Mouse (Mus musculus): ENCODE data around the gene Selenoh.

DNA sequence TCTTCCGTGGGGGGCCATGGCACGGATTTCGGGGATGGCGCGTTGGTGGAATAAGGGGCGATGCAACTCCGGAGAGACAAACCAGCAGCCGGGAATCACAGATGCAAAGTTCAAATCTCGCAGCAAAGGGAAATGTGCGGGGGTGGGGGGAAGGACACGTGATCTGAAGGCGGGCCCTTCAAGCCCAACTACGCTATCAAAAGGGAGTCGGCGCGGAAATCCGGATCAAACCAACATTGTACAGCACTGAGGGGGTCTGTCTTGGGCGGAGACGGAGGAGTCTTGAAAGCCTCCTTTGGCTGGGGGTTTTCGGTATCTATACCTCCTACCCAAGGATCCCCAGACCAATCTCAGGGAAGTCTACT is at the start of gene Selenoh:
- TF ChIP-seq POLR2A (IDR thresholded peaks at IDR 0.05; ENCODE audit: control insufficient read depth, low read depth, low read length): no peak; the same call in 1 of the 2 replicates
- no peak for TF ChIP-seq CTCF (IDR thresholded peaks at IDR 0.05; ENCODE audit: control insufficient read depth, insufficient read depth, insufficient replicate concordance, low read depth, low read length)
